Mouse (Mus musculus) kidney, adult 2 months (tissue): ENCODE measurements around the gene Gja3.

Source experiments
- CTCF ChIP-seq: fragments of 200-500 bp; conservative IDR thresholded peaks from 2 replicates; pipeline ENCODE4 v1.5.1; 2011; ENCODE audit warnings: low read depth, mild to moderate bottlenecking, control low read depth, low read length, moderate library complexity, mixed read lengths; ENCODE audit not compliant: insufficient read depth, insufficient read length
- POLR2A ChIP-seq: fragments of 200-500 bp; IDR thresholded peaks from one replicate; pipeline ENCODE4 v1.6.1; 2011; ENCODE audit warnings: low read depth, low read length, control low read depth

- TF ChIP-seq CTCF, result no peak
- TF ChIP-seq POLR2A, result no peak
Measured at GRCm38 (mm10) chr14:57052713-57053112, 5.2 kb downstream of the Gja3 start.
